Mouse (Mus musculus): ENCODE measurements around the gene Atoh7. TPM values are rescaled to one million over a fixed set of nuclear protein-coding genes. Genes with fewer than 3 reads are reported as not detected.

Gene Atoh7
- polyA plus RNA-seq, 1 experiment from 2014 or later: not detected

DNA sequence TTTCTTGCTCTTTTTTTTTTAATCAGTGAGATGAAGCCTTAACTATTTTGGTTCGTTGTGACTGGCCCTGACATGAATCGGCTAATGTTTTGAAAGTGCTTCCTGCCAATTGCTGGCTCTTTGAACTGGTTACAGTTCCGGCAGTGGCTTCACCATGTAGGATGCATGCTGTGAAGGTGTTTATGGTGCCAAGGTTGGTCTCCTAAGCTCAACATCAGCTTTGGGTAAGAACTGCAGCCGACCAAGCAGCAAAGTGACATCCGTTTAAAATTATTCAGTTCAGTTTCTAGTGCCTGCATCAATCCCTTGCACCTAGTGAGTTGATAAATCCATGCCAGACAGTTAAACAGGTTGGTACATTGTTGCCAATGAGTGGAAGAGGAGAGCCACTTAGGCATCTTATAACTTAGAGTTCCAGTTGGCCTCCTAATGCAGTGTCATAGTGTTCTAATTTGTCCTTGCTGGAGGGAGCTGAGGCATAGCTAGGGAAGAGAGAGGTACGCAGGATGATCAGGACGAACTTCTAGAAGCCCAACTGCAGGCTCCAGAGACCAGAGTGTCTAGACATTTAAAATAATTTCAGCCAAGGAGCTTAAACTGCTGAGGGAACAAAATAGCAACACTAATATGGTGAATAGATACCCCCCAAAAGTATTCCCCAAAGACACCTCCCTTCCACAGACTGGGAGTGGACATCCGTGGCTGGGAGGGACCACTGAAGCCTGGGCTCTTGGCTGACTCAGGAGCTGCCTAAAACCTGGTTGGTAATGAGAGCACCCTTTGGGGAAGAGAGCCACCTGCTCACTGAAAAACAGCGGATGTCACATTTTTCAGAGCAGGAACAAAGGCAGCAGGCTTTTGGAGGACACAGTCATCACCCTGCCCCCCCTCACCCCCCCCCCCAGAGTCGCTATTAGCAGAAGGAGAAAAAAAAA, 6.6 kb upstream of the Atoh7 start:
- in situ Hi-C loops (cut with MboI; ENCODE audit: low pct_unique_long_range_greater_than_20kb): no loop called here
- ChIA-PET POLR2A (no interaction called here), CTCF (interaction anchor here (0.7 kb wide), 1 partner anchor 8 kb away, joined by 3 read pairs; no protein-coding TSS in a partner anchor)
- ATAC-seq (no peak), DNase-seq (ENCODE audit: low read depth, low spot score) (no peak)
- TF ChIP-seq CTCF (IDR thresholded peaks at IDR 0.05): no peak
- no peaks in the 10 kb centered on the region for H3K27me3 ChIP-seq

DNA sequence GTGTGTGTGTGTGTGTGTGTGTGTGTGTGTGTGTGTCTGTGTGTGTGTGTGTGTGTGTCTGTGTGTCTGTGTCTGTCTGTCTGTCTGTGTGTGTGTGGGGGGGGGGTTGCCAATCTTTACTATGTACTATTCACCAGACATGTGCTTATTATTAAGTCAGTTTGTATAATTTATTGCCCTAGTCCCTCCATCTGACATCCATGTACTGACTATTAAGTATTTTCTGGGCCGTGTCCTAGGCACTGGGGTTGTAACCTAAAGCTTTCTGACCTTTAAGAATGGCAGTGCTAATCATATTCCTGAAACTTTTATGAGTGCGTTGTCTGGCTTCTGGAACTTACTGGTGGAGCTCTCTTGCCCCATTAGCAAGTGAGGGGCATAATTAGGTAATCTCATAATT, 2.7 kb upstream of the Atoh7 start:
- POLR2A ChIA-PET: interaction anchor here (0.6 kb wide), 1 partner anchor 9 kb away, joined by 3 read pairs; no protein-coding TSS in a partner anchor
- CTCF ChIA-PET: interaction anchor here (1.0 kb wide), 1 partner anchor 17 kb away, joined by 3 read pairs; no protein-coding TSS in a partner anchor
- peaks cover 22% of the 10 kb centered on the region for H3K27me3 ChIP-seq
- DNase-seq (ENCODE audit: low read depth, low spot score): no peak
- no peak for ATAC-seq
- in situ Hi-C loops (cut with MboI; ENCODE audit: low pct_unique_long_range_greater_than_20kb): no loop called here
- TF ChIP-seq CTCF (IDR thresholded peaks at IDR 0.05): no peak

DNA sequence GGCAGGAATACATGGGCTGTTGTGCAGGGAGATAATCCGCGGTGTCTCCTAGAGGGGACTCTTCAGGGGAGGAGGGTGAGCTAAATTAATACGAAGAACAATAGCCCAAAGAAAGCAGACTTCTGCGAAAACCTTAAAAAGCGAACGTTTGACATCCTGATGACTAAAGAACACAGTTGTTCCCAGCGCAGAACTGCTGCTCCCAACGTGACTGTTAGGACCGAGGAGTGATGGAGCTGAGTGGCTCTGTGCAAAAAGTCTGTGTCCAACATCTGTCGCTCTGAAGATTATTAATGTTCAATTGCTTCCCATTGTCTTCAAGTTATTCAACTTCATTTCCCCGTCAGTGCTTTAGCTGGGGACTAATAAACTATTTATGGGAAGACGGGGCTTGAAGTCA, 1.3 kb upstream of the Atoh7 start:
- ATAC-seq (no peak), DNase-seq (ENCODE audit: low read depth, low spot score) (no peak)
- POLR2A ChIA-PET: interaction anchor here (0.6 kb wide), 1 partner anchor 315 kb away, joined by 3 read pairs; no protein-coding TSS in a partner anchor
- CTCF ChIA-PET: no interaction called here
- TF ChIP-seq CTCF (IDR thresholded peaks at IDR 0.05): no peak
- peaks cover 22% of the 10 kb centered on the region for H3K27me3 ChIP-seq
- in situ Hi-C loops (cut with MboI; ENCODE audit: low pct_unique_long_range_greater_than_20kb): no loop called here

DNA sequence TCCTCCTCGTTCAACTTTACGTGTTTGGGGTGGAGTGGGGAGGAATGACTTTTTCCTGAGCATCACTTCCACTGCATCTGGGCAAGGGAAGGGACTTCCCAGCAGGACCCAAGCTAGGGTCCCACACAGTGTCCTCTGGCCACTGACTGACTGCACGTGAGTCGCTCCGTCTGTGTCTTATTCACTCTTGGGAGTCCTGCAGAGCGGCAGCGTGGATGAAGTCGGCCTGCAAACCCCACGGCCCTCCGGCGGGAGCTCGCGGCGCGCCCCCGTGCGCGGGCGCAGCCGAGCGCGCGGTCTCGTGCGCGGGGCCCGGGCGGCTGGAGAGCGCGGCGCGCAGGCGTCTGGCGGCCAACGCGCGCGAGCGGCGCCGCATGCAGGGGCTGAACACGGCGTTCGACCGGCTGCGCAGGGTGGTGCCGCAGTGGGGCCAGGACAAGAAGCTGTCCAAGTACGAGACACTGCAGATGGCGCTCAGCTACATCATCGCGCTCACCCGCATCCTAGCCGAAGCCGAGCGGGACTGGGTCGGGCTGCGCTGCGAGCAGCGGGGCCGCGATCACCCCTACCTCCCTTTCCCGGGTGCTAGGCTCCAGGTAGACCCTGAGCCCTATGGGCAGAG, 601 bp downstream of the Atoh7 start:
- in situ Hi-C loops (cut with MboI; ENCODE audit: low pct_unique_long_range_greater_than_20kb): no loop called here
- ATAC-seq (no peak), DNase-seq (ENCODE audit: low read depth, low spot score) (no peak)
- POLR2A ChIA-PET: no interaction called here
- H3K27me3 ChIP-seq: peaks cover 22% of the 10 kb centered on the region
- CTCF ChIA-PET: no interaction called here
- no peak for TF ChIP-seq CTCF (IDR thresholded peaks at IDR 0.05)

DNA sequence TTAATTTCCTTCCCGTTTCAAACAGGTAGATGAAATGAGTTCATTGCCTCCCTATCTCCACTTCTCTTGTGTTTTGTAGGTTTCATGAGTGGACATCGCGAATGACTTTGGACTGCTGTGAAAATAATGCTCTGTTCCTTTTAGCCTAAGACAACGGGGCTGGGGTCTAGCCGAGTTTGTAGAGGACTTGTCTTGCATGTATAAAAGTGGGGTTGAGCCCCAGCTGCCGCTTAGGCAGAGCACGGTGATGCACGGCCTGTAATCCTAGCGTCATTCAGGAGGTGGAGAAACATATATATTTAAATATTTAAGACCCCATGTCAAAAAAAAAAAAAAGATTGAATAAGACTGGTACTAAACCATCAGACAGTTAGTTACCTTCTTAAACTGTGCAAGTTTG, 1.2 kb downstream of the Atoh7 start:
- POLR2A ChIA-PET: interaction anchor here (0.7 kb wide), 1 partner anchor 198 kb away, joined by 4 read pairs; no protein-coding TSS in a partner anchor
- DNase-seq (ENCODE audit: low read depth, low spot score): no peak
- in situ Hi-C loops (cut with MboI; ENCODE audit: low pct_unique_long_range_greater_than_20kb): no loop called here
- CTCF ChIA-PET: interaction anchor here (0.8 to 1.2 kb wide), 2 partner anchors 8 to 14 kb away, joined by 3 read pairs; no protein-coding TSS in a partner anchor
- peaks cover 22% of the 10 kb centered on the region for H3K27me3 ChIP-seq
- TF ChIP-seq CTCF (IDR thresholded peaks at IDR 0.05): no peak
- ATAC-seq: no peak

DNA sequence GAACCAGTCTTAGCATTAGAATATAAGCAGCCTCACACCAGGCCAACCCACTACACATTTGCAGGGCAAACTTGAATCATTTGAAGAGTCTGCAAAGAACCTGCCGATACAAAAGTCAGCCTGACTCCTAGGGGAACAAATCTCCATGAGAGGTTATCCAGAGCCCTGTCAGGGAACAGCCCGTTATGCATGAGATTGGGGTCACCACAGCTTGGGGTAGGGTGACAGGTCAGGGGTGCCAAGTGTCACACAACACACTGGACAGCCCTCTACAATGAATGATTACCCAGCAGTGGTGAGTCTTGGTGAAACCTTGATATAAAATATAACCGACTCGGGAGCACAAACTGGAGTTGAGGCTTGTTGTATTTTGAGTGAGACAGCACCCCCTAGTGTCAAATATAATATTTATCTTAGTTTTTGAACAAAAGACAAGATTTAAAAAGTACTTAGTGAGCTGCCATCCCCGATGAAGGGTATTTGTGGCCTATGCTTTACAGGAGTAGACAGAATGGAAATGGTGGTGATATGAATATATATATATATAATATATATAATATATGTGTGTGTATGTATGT, 13.7 kb downstream of the Atoh7 start:
- TF ChIP-seq CTCF (IDR thresholded peaks at IDR 0.05): peak; percentile 43
- DNase-seq (ENCODE audit: low read depth, low spot score) (no peak), ATAC-seq (no peak)
- no peaks in the 10 kb centered on the region for H3K27me3 ChIP-seq
- CTCF ChIA-PET: interaction anchor here (1.2 kb wide), 1 partner anchor 17 kb away, joined by 3 read pairs; no protein-coding TSS in a partner anchor
- POLR2A ChIA-PET: no interaction called here
- in situ Hi-C loops (cut with MboI; ENCODE audit: low pct_unique_long_range_greater_than_20kb): no loop called here

DNA sequence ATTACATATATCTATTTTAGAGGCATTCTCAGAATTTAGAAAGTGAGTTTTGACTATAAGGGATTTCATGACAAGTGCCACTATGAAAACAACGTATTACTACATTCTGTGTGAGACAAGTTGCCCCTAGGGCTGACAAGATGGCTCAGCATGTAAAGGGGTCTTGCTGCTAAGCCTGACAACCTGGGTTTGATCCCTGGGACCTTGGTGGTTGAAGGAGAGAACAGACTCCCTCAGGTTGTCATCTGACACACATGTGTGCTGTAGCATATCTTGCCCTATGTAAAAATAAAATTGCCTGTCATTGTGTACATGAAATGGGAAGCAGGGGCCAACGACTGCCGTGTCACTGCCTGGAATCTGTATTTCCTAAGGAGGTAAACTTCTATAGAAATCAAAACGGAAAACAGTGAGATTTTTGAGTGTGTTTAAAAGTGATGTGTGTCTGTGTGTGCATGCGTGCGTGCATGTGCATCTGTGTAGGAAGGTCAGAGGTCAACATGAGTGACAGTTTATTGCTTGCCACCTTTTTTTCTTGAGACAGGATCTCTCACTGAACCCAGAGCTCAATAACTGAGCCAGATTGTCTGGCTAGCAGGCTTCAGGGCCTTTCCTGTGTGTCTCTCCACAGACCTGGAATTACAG, 14.4 kb downstream of the Atoh7 start:
- POLR2A ChIA-PET: no interaction called here
- in situ Hi-C loops (cut with MboI; ENCODE audit: low pct_unique_long_range_greater_than_20kb): no loop called here
- DNase-seq (ENCODE audit: low read depth, low spot score): no peak

DNA sequence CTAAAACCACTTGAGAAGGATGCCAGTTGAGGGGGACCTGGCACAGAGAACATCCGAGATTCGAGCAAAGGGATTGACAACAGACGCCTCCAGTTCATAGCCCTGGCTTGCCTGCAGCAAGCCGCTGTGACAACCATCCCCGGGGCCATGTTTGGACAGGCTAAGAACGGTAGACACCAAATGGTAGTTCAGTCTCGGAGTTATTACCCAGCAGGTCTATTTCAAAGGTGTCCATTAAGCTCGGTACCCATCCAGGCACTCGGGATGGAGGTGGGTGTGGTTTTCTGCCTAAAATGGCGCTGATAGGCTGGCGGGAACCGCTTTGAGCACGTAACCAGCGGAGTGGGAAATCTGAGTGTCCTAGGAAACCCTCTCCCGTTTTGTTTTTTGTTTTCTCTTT, 16.4 kb downstream of the Atoh7 start:
- DNase-seq (ENCODE audit: low read depth, low spot score) (no peak), ATAC-seq (no peak)
- CTCF ChIA-PET: no interaction called here
- in situ Hi-C loops (cut with MboI; ENCODE audit: low pct_unique_long_range_greater_than_20kb): no loop called here
- H3K27me3 ChIP-seq: no peaks in the 10 kb centered on the region
- no peak for TF ChIP-seq CTCF (IDR thresholded peaks at IDR 0.05)
- POLR2A ChIA-PET: no interaction called here

More for the DNA sequence above, 14.4 kb downstream of the Atoh7 start:
- CTCF ChIA-PET: interaction anchor here (1.2 kb wide), 2 partner anchors 13 to 18 kb away, joined by 3 read pairs; no protein-coding TSS in a partner anchor
- TF ChIP-seq CTCF (IDR thresholded peaks at IDR 0.05): no peak
- no peak for ATAC-seq
- H3K27me3 ChIP-seq: no peaks in the 10 kb centered on the region

DNA sequence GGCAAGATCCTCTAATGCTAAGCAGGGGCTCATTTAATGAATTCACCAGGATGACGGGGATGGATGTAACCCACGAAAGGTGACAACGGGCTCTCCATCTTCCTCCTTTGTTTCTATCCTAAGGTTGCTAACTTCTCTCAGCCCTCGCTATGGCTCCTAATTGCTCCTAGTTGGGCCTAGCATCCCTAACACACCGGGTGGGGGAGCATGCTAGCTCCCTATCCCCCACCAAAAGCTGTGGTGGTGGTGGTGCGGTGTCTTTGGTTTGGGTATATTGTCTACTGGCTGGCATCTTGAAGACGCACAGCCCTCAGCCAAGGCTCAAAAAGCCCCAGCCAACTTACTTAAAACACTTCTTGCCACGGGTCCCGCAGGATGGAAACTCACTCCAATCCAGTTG, 16.9 kb downstream of the Atoh7 start:
- ChIA-PET CTCF (no interaction called here), POLR2A (no interaction called here)
- no peaks in the 10 kb centered on the region for H3K27me3 ChIP-seq
- TF ChIP-seq CTCF (IDR thresholded peaks at IDR 0.05): no peak
- ATAC-seq: no peak
- in situ Hi-C loops (cut with MboI; ENCODE audit: low pct_unique_long_range_greater_than_20kb): no loop called here
- no peak for DNase-seq (ENCODE audit: low read depth, low spot score)

DNA sequence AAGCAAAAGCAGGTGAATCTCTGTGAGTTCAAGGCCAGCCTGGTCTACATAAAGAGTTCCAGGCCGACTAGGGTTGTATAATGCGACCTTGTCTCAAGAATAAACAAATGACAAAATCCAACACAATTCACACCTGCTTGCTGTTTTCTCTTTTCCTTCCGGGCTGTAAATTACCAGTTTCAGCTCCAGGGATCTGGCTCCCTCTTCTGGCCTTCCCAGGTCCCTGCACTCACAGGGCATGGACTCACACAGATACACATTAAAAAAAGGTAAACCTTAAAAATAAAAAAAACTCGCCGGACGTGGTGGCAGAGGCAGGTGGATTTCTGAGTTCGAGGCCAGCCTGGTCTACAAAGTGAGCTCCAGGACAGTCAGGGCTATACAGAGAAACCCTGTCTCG, 18.1 kb downstream of the Atoh7 start:
- ChIA-PET POLR2A (no interaction called here), CTCF (no interaction called here)
- H3K27me3 ChIP-seq: no peaks in the 10 kb centered on the region
- in situ Hi-C loops (cut with MboI; ENCODE audit: low pct_unique_long_range_greater_than_20kb): no loop called here
- DNase-seq (ENCODE audit: low read depth, low spot score): no peak
- peak; percentile 41 for TF ChIP-seq CTCF (IDR thresholded peaks at IDR 0.05)
- ATAC-seq: no peak

All from Patski (cell line).